Mouse (Mus musculus) liver, embryonic 14.5 days (tissue): ENCODE data around the gene Gli2. TPM values are rescaled to one million over a fixed set of nuclear protein-coding genes. Genes with fewer than 3 reads are reported as not detected.

Source experiments
- ATAC-seq: fragments of 200-750 bp; cut with Nextera tagmentation; 2 replicates; pipeline ENCODE4 v1.8.0; 2017; ENCODE audit warnings: moderate number of reproducible peaks, mild to moderate bottlenecking, moderate library complexity; ENCODE audit not compliant: insufficient read depth
- DNase-seq, 3 experiments: peaks; one replicate each; pipeline ENCODE4 v3.0.0-alpha.2; 2012 to 2013; ENCODE audit warnings: low read depth in 3 of 3, low spot score in 3 of 3
- H3K27ac ChIP-seq: fragments of 300-500 bp; sonication (generic); 2 replicates; pipeline ENCODE4 v1.5.1; 2014; ENCODE audit warnings: moderate library complexity, mild to moderate bottlenecking, control low read depth, inconsistent platforms
- H3K27me3 ChIP-seq: fragments of 300-500 bp; sonication (generic); 2 replicates; pipeline ENCODE4 v1.6.1; 2014; ENCODE audit warnings: mild to moderate bottlenecking, low read length, moderate library complexity; ENCODE audit not compliant: control insufficient read depth, insufficient read depth
- H3K36me3 ChIP-seq: fragments of 300-500 bp; sonication (generic); replicated peaks from 2 replicates; pipeline ENCODE4 v1.6.1; 2014; ENCODE audit warnings: low read depth; ENCODE audit not compliant: control insufficient read depth, insufficient read depth
- H3K4me1 ChIP-seq, 2 experiments: fragments of 200-500 bp in 1 of 2; fragments of 300-500 bp in 1 of 2; sonication (generic) in 1 of 2; replicated peaks; 2 replicates each; pipeline ENCODE4 v1.6.1; 2012 to 2014; ENCODE audit warnings: antibody characterized with exemption in 1 of 2, inconsistent platforms in 1 of 2, low read length in 1 of 2; ENCODE audit not compliant: control insufficient read depth in 2 of 2, insufficient read depth in 2 of 2
- H3K4me2 ChIP-seq: fragments of 300-500 bp; sonication (generic); 2 replicates; pipeline ENCODE4 v1.6.1; 2014; ENCODE audit warnings: low read depth, mild to moderate bottlenecking, control low read depth, moderate library complexity
- H3K4me3 ChIP-seq, 2 experiments: fragments of 200-500 bp in 1 of 2; fragments of 300-500 bp in 1 of 2; sonication (generic) in 1 of 2; 2 replicates each; pipeline ENCODE4 v1.5.1; 2012 to 2014; ENCODE audit warnings: low read depth in 2 of 2, low read length in 2 of 2, mild to moderate bottlenecking in 2 of 2, control low read depth in 1 of 2, inconsistent platforms in 1 of 2, moderate library complexity in 1 of 2; ENCODE audit not compliant: insufficient read depth in 1 of 2
- H3K9ac ChIP-seq: fragments of 300-500 bp; sonication (generic); replicated peaks from 2 replicates; pipeline ENCODE4 v1.6.1; 2014; ENCODE audit warnings: mild to moderate bottlenecking, control low read depth, moderate library complexity
- H3K9me3 ChIP-seq: fragments of 300-500 bp; sonication (generic); 2 replicates; pipeline ENCODE4 v1.6.1; 2016; ENCODE audit warnings: low read length, mixed read lengths; ENCODE audit not compliant: control insufficient read depth
- CTCF ChIP-seq: IDR thresholded peaks from 2 replicates; pipeline ENCODE4 v1.5.1; 2016; ENCODE audit warnings: antibody characterized with exemption, low read depth, control low read depth
- EP300 ChIP-seq: IDR thresholded peaks from 2 replicates; pipeline ENCODE4 v1.6.1; 2016; ENCODE audit warnings: antibody characterized with exemption, low read depth
- WGBS: fragments of 180-500 bp; shearing (Covaris S2); extraction: QIAGEN DNeasy Blood & Tissue Kit; methylation state at CpG from one replicate; pipeline ENCODE4 v1.1.7; 2014; ENCODE audit not compliant: insufficient replicate concordance; 5-methylcytosine and 5-hydroxymethylcytosine counted together
- polyA plus RNA-seq, 2 experiments: library from polyadenylated mRNA; depleted of rRNA in 1 of 2; stranded (reverse) in 1 of 2; unstranded in 1 of 2; fragments of >200 nt; fragmentation: Nextera tagmentation in 1 of 2; extraction: Ambion mirVana in 1 of 2; gene quantifications; 2 replicates each; pipeline versions ENCODE4 v1.2.1 to v1.2.3; 2012 to 2014

Gene Gli2
- polyA plus RNA-seq, 2 experiments = 0.04 to 0.26 TPM

DNA sequence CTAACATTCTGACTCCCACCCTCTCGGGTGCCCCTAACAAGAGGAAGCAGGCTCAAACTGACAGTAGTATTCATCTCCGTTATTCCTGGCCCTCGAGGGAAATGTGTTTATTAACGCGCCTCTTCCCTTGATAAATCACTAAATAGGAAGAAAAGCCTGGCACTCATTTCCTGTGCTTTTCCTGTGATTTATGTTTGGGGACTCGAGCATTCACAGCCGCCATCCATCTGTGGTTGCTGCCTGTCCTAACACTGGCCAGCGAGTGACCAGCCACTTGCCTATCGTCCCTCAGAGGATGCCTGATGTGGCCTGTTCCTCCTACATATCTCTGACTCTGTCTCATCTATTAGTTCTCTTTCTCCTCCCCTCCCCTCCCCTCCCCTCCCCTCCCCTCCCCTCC lies 195.3 kb downstream of the Gli2 start:
- TF ChIP-seq CTCF (no peak), EP300 (no peak)
- DNase-seq (no peak), ATAC-seq (no peak)
- no peaks in the 10 kb centered on the region for H3K36me3 ChIP-seq
- H3K4me2 ChIP-seq = no peak overlapping the region
- no peak overlapping the region for H3K4me3 ChIP-seq
- no peak overlapping the region for H3K27ac ChIP-seq
- no peaks in the 10 kb centered on the region for H3K4me1 ChIP-seq
- H3K9me3 ChIP-seq = no peaks in the 10 kb centered on the region
- 30% methylated on average over 9 of the region's 9 CpGs for WGBS
- H3K27me3 ChIP-seq = no peaks in the 10 kb centered on the region
- H3K9ac ChIP-seq = no peak overlapping the region

DNA sequence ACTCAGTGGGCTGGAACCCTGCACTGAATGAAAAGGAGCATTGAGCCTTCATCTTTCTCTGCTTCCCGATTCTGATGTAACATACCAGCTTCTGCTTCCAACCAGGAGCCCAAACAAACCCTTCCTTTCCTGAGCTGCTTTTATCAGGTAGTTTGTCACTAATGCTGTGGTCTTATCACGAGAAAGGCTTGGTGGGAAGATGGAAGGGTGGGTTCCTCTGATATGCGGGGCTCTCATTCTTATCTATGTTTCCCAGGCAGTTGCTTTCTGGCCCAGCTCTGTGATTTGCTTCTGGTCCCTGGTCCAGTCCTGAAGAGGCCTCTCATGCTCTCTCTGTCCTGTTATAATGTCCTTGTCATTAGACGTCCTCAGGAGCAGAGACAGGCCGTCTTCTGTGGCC lies 222.8 kb downstream of the Gli2 start:
- Histone ChIP-seq H3K9ac (no peak overlapping the region), H3K36me3 (no peaks in the 10 kb centered on the region), H3K4me2 (no peak overlapping the region), H3K27me3 (no peaks in the 10 kb centered on the region), H3K4me1 (0 out of 4 replicates have a peak, but pooled peaks cover 0 to 5% of the 10 kb centered on the region in 2 experiments), H3K4me3 (no peak overlapping the region), H3K27ac (no peak overlapping the region), H3K9me3 (no peaks in the 10 kb centered on the region)
- 7% methylated on average over 5 of the region's 5 CpGs for WGBS
- no peak for TF ChIP-seq CTCF
- DNase-seq (no peak), ATAC-seq (no peak)

DNA sequence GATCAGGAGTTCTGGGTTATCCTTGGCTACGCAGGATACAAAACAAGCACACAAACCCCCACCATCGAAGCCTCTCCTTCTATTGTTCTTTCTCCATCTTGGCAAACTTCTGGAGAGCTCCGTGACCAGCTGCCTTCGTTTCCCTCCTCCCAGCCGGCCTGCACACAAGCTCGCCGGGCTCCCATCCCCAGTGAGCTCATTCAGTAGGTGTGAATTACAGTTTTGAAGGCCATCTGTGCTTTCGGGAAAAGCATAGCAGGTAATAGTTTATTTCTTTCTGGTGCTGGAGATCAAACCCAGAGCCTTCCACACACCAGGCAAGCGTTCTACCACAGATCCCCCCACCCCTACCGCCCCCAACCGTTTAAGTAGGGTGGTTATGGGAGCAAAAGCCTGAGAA lies 226.8 kb downstream of the Gli2 start:
- H3K4me1 ChIP-seq = 0 out of 4 replicates have a peak, but pooled peaks cover 0 to 5% of the 10 kb centered on the region in 2 experiments
- H3K4me2 ChIP-seq = no peak overlapping the region
- 64% methylated on average over 11 of the region's 11 CpGs for WGBS
- no peak overlapping the region for H3K4me3 ChIP-seq
- no peaks in the 10 kb centered on the region; the same call in 1 of the 2 replicates for H3K9me3 ChIP-seq
- no peaks in the 10 kb centered on the region for H3K36me3 ChIP-seq
- no peak overlapping the region for H3K27ac ChIP-seq
- no peak for DNase-seq
- no peak for ATAC-seq
- H3K9ac ChIP-seq = no peak overlapping the region
- TF ChIP-seq EP300 = no peak
- TF ChIP-seq CTCF = no peak
- H3K27me3 ChIP-seq = no peaks in the 10 kb centered on the region

DNA sequence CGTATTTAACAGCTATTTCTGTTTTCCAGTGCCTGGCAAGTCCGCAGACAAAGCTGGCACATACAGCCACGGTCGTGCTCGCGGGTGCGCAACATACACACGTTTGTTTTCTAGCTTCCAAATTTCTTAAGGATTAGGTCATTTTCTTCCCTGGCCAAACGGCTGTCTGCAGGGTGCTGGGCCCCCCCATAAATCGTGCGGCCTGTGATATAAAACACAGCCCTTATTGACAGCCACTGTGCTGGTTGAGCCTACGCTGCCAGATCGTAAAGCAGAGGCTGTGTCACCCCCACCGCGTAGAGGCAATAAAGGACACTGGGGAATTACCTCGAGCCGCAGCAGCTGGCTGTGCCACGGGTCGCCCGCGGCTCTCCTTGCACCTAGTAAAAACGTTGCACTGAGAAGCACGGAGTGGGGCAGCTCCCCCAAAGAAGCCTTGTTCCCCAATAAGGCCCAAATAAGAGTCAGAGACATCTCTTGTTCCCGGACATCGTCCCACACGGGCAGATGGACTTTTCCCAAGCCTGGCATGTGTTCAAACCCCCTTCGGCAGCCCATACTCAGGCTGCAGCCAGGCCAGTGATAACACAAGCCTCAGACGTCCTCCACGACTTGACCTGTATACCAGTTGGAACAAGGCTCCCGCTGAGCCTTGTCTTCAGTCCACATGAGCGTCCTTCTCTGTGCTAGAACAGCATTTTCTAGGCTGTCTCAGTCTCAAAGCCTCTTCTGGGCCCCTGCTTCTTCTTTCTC lies 227.8 kb downstream of the Gli2 start:
- Histone ChIP-seq H3K27me3 (no peaks in the 10 kb centered on the region), H3K36me3 (no peaks in the 10 kb centered on the region), H3K4me2 (no peak overlapping the region), H3K9me3 (no peaks in the 10 kb centered on the region; the same call in 1 of the 2 replicates), H3K9ac (no peak overlapping the region), H3K4me3 (no peak overlapping the region), H3K4me1 (0 out of 4 replicates have a peak, but pooled peaks cover 0 to 3% of the 10 kb centered on the region in 2 experiments), H3K27ac (no peak overlapping the region)
- DNase-seq = no peak
- 56% methylated on average over 31 of the region's 31 CpGs for WGBS
- no peak for ATAC-seq
- TF ChIP-seq EP300 (no peak), CTCF (no peak)

- no peaks in the 10 kb centered on the region for H3K36me3 ChIP-seq
- H3K4me1 ChIP-seq = no peaks in the 10 kb centered on the region
- H3K27ac ChIP-seq = no peak overlapping the region
- DNase-seq (no peak), ATAC-seq (no peak)
- H3K4me3 ChIP-seq = no peak overlapping the region
- no peaks in the 10 kb centered on the region; the same call in 1 of the 2 replicates for H3K9me3 ChIP-seq
- TF ChIP-seq CTCF (no peak), EP300 (no peak)
- no peaks in the 10 kb centered on the region for H3K27me3 ChIP-seq
- no peak overlapping the region for H3K9ac ChIP-seq
- H3K4me2 ChIP-seq = no peak overlapping the region
- 56% methylated on average over 3 of the region's 3 CpGs for WGBS
Observed at GRCm38 (mm10) chr1:118825035-118825434, 228.4 kb downstream of the Gli2 start.
